Mouse (Mus musculus) kidney, adult 2 months (tissue): ENCODE measurements around the gene Tmem199.

Experiments used
- CTCF ChIP-seq: fragments of 200-500 bp; conservative IDR thresholded peaks from 2 replicates; pipeline ENCODE4 v1.5.1; 2011; ENCODE audit warnings: low read depth, mild to moderate bottlenecking, control low read depth, low read length, moderate library complexity, mixed read lengths; ENCODE audit not compliant: insufficient read depth, insufficient read length
- POLR2A ChIP-seq: fragments of 200-500 bp; IDR thresholded peaks from one replicate; pipeline ENCODE4 v1.6.1; 2011; ENCODE audit warnings: low read depth, low read length, control low read depth

- TF ChIP-seq CTCF (no peak), POLR2A (no peak)
Measured at GRCm38 (mm10) chr11:78528714-78529113, 16.7 kb upstream of the Tmem199 start.
